Mouse (Mus musculus) embryonic fibroblast, embryonic 13.5 days (primary cell): Measurements from ENCODE around the gene Oas1f. TPM values are rescaled to one million over a fixed set of nuclear protein-coding genes. Genes with fewer than 3 reads are reported as not detected.
A peak's percentile ranks its signal among the peaks of the same experiment; 100 is the strongest.
"Not testable (repeated sequence)": the region's sequence is repeated elsewhere in the genome, so short reads cannot be mapped to it uniquely, and the experiment has no call there.

ENCODE experiments used
- H3K27ac ChIP-seq: 2 replicates; pipeline ENCODE4 v1.5.1; 2012; ENCODE audit warnings: low read length, control low read depth, inconsistent platforms; ENCODE audit not compliant: insufficient read depth
- H3K4me1 ChIP-seq: 2 replicates; pipeline ENCODE4 v1.6.1; 2011; ENCODE audit warnings: low read length; ENCODE audit not compliant: control insufficient read depth, insufficient read depth
- H3K4me3 ChIP-seq: 2 replicates; pipeline ENCODE4 v1.5.1; 2011; ENCODE audit warnings: mild to moderate bottlenecking, control low read depth, low read length; ENCODE audit not compliant: insufficient read depth
- CTCF ChIP-seq: IDR thresholded peaks from 2 replicates; pipeline ENCODE4 v1.5.1; 2011; ENCODE audit warnings: mild to moderate bottlenecking, control low read depth, low read length, moderate library complexity, borderline replicate concordance; ENCODE audit not compliant: insufficient read depth
- POLR2A ChIP-seq: IDR thresholded peaks from 2 replicates; pipeline ENCODE4 v1.6.1; 2011; ENCODE audit warnings: low read depth, mild to moderate bottlenecking, control low read depth, low read length, moderate library complexity
- polyA plus RNA-seq: library from polyadenylated mRNA; stranded (reverse); fragments of >200 nt; gene quantifications from 2 replicates; pipeline ENCODE4 v1.2.4, GENCODE M21; 2011; ENCODE audit warnings: low read depth; ENCODE audit not compliant: missing spikeins, insufficient read length

The Oas1f gene
- not detected in 2 replicates for polyA plus RNA-seq

DNA sequence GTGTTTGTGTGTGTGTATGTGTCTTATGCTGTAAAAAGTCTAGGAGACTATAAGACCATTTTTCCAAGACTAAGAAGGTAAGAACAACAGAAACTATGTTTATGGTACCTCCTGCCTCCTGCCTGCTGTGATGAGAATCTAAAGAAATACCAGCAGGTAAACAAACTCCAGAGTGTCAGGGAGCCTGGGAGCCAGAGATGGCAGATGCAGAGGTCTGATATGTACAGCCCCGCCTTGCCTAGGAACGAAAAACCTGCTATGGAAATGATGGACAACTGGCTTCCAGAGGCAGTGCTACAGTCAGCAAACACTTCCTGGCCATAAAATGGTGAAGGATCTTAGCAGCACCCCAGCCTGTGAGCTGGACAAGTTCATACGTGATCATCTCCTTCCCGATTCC, at the start of gene Oas1f:
Oas1f (plus strand) TSS at position 301 of the 400 bp plus-strand sequence.
- Histone ChIP-seq H3K4me1 (no peaks in the 10 kb centered on the region), H3K27ac (no peak within 1 kb of the TSS), H3K4me3 (no peak within 1 kb of the TSS)
- no peak for TF ChIP-seq POLR2A
- no peak for TF ChIP-seq CTCF

DNA sequence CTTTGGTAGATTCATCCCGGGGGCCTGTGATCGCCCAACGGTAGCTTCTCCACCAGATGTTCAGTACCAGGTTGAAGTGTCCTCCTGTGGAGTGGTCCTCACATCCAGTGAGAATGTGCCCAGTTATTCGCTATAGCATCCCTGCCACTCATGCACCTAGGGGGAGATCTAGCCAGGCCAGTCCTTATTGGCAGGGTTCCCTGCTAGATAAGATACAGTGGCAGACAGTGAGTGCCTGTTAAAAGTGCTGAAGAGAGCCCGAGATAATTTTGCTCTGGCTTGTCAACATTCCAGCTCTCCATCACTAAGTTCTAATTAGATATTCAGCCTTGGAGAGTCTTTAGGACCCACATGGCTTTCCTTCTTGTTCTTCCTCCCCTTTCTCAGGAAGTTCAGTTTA, 49.0 kb upstream of the Oas1f start:
- H3K4me3 ChIP-seq, H3K27ac ChIP-seq, H3K4me1 ChIP-seq: not testable (repeated sequence)

DNA sequence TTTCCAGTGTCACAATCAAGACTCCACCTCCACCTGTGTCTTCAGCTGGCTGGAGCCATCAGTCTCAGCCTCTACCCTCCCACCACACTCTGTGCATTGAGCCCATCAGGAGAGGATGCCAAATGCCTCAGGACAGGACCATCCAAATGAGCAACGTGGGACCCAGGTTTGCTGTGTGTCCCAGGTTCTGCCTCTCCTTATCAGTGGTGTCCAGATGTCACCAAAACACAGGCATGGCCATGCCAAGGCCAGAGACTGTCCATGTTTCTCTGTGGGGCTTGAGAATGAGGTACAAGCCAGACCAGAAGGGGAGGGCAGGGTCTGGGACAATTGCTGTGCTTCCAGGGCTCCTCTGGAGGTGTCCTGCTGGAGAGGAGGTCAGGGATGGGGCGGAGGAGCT, 48.2 kb upstream of the Oas1f start:
- H3K27ac ChIP-seq, H3K4me3 ChIP-seq, H3K4me1 ChIP-seq: not testable (repeated sequence)

GRCm38 (mm10) chr5:120803596-120803995, 43.6 kb upstream of the Oas1f start:
- Histone ChIP-seq H3K4me3 (no peak overlapping the region), H3K27ac (no peak overlapping the region), H3K4me1 (no peaks in the 10 kb centered on the region; the same call in 1 of the 2 replicates)
- no peak for TF ChIP-seq CTCF
- no peak for TF ChIP-seq POLR2A

- no peak for TF ChIP-seq CTCF
- TF ChIP-seq POLR2A, result no peak
These were observed 40.7 kb upstream of the Oas1f start for GRCm38 (mm10) chr5:120806458-120806857.

GRCm38 (mm10) chr5:120809171-120809570, 38.0 kb upstream of the Oas1f start:
- Histone ChIP-seq H3K27ac (no peak overlapping the region), H3K4me3 (no peak overlapping the region), H3K4me1 (no peaks in the 10 kb centered on the region)
- TF ChIP-seq POLR2A (no peak), CTCF (no peak)

More at GRCm38 (mm10) chr5:120806458-120806857, 40.7 kb upstream of the Oas1f start:
- Histone ChIP-seq H3K4me1 (no peaks in the 10 kb centered on the region; the same call in 1 of the 2 replicates), H3K27ac (no peak overlapping the region), H3K4me3 (no peak overlapping the region)

DNA sequence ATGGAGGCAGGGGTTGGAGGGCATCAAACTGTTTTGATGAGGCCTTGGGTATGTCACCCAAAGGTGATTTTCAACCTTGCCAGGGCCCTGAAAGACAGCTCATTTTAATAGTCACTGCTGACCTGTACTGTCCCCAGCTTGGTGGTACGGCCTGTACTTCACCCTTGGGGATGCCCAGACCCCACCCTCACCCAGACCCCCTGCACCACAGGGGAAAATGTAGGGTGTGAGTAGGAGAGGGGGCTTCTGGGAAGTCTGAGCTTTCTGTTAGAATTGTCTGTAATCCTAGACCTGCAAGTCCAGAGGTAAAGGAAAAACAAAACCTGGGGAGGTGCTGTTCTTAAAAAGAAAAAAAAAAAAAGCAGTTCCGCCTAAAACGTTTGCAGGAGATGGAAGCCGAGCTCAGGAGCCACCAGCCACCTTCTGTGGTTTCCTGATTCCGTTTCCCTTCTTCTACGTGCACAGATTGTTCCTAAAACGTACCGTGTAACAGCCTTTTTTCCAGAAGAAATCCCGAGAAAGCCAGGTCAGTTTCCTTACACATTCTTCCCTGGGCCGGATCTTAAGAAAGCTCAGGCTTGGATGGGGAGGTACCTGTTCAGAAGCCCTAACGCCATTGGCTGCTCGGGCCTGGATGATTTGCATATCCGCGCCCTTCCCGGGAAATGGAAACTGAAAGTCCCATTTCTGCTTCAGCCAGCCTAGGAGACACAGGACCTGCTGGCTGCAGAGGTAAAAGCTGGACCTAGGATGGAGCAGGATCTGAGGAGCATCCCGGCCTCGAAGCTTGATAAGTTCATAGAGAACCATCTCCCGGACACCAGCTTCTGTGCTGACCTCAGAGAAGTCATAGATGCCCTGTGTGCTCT, 35.0 kb upstream of the Oas1f start, which contains the start of gene Oas1c:
Oas1c (minus strand) TSS at position 564 of the 869 bp plus-strand sequence.
- H3K4me3 ChIP-seq, result peak within 1 kb of the TSS; percentile 55
- 0 out of 2 replicates have a peak within 1 kb of the TSS, but pooled peaks have one; percentile 24 for H3K27ac ChIP-seq
- H3K4me1 ChIP-seq, result no peaks in the 10 kb centered on the region
- no peak for TF ChIP-seq CTCF
- TF ChIP-seq POLR2A, result peak; percentile 78

DNA sequence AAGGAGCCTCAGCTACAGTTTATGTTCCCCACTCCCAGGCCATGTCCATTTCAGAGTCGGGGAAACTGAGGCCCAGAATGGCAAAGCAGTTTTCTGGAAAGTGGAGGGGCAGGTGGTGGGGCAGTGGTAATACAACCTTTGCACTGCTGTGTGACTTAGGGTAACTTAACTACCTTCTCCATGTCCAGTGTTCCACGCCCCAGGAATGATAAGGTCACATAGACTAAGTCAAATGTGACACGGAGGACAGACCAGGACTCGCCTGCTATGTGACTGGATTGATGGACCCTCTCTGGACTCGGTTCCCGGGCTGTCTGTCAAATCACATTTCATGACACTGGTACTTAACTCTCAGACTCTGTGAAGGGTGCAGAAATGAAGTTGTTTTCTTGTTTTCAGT, 34.1 kb upstream of the Oas1f start:
- H3K4me1 ChIP-seq, result no peaks in the 10 kb centered on the region
- H3K27ac ChIP-seq, result no peak overlapping the region
- H3K4me3 ChIP-seq, result peak overlapping the region; percentile 55
- TF ChIP-seq POLR2A (no peak), CTCF (no peak)

DNA sequence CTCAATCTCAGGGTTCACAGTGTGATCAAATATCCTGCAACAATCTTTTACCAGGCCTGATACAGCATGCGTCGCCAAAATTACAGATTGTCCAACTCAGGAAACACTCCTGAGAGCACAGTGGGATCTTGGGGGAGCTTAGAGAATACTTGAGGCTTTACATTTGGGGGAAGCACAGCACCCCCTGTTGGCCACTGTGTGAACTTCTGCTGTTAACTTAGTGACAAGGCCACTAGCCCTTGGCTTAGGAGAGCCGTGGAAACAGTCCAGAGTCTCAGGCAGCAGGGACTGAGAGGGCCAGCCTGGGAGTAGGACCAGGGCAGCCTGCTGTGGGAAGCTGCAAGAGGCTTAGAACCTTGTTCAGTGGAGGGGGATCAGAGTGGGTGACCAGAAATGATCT, 31.2 kb upstream of the Oas1f start:
- Histone ChIP-seq H3K4me3 (no peak overlapping the region), H3K27ac (no peak overlapping the region), H3K4me1 (no peaks in the 10 kb centered on the region)
- TF ChIP-seq POLR2A (no peak), CTCF (no peak)

DNA sequence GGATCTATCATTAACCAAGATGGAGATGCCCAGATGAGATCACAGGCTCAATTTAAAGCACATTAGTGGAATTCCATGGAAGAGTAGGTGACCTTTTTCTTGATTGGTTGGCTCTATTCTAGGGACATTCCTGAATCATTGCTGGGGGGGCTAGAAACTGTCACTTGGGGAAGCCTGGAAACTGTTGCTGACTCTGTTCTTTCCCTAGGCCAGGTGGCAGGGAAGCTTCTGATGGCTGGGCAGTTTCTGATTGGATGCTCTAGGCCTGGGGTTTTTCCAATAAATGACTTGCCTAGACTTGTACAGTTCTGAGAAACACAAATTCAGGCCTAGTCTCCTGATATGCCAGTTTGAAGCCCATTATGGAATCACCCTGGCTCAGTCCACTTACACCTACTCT, 28.2 kb upstream of the Oas1f start:
- no peaks in the 10 kb centered on the region for H3K4me1 ChIP-seq
- TF ChIP-seq POLR2A (no peak), CTCF (no peak)
- no peak overlapping the region for H3K27ac ChIP-seq
- no peak overlapping the region for H3K4me3 ChIP-seq
